ENCODE assay signal across 10 mouse cellular contexts in the genomic region with DNA sequence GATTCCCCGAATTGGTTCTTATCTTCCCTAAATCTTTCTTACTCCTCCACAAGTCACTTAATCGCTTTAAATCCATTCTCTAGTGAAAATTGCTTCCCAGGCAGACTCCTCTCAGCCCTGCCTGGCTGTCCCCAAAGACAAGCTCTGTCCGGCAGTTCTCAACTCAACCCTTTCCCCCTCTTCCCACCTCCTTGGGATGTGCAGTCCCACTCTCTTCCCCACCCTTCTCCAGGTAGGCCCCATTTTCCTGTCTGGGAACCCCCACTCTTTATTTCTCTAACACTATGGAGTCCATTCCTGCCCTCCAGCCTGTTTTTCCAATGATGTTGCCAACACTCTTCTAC. TPM values are rescaled to one million over a fixed set of nuclear protein-coding genes. Genes with fewer than 3 reads are reported as not detected.
DNase-seq lines count a peak whose midpoint lies in the region; ATAC-seq and TF ChIP-seq lines count a peak whose summit lies in the region.
"Had no signal": no experiment of that assay in that cellular context is flagged by ENCODE, and none has a peak within 500 bp of the region (broad histone marks: within the 10 kb centered on the region; RNA-seq: fewer than 3 reads in every experiment).

No protein-coding gene starts in this region.

- H3K9me3 ChIP-seq in lung, embryonic 14.5 days (ENCODE audit: low read depth, low read length): no peaks in the 10 kb centered on the region
- H3K9me3 ChIP-seq in embryonic facial prominence, embryonic 15.5 days (replicated peaks): no peaks in the 10 kb centered on the region
- no peaks in the 10 kb centered on the region for H3K9me3 ChIP-seq in limb, embryonic 11.5 days (ENCODE audit: control insufficient read depth, low read length)

- intact Hi-C loops in left cerebral cortex, postnatal 14 days (cut with DNase I): loop anchor here (5.0 to 10.0 kb wide), 2 partner anchors 170 to 428 kb away; no protein-coding TSS in a partner anchor

- H3K4me1 ChIP-seq in lung, embryonic 14.5 days (ENCODE audit: insufficient read depth): peaks cover 36% of the 10 kb centered on the region
- peaks cover 47% of the 10 kb centered on the region for H3K4me1 ChIP-seq in embryonic facial prominence, embryonic 15.5 days
- H3K4me1 ChIP-seq in limb, embryonic 11.5 days (ENCODE audit: control insufficient read depth, insufficient read depth, low read length): peaks cover 34% of the 10 kb centered on the region
- peaks cover 11% of the 10 kb centered on the region for H3K4me1 ChIP-seq in olfactory bulb, adult 2 months (ENCODE audit: control insufficient read depth, insufficient read depth, low read length)

- no peak for TF ChIP-seq POLR2A in olfactory bulb, adult 2 months (IDR thresholded peaks at IDR 0.05; ENCODE audit: insufficient read depth, low read depth, low read length)

- H3K4me2 ChIP-seq in lung, embryonic 14.5 days: peak overlapping the region; percentile 86
- peak overlapping the region; percentile 55 for H3K4me2 ChIP-seq in embryonic facial prominence, embryonic 15.5 days (replicated peaks)
- peak overlapping the region; percentile 93 for H3K4me2 ChIP-seq in limb, embryonic 11.5 days (ENCODE audit: low read depth, severe bottlenecking)

- ATAC-seq in lung, embryonic 14.5 days (ENCODE audit: insufficient read depth): no peak
- ATAC-seq in embryonic facial prominence, embryonic 15.5 days (ENCODE audit: insufficient number of reproducible peaks, low FRiP score, low TSS enrichment, low read depth): no peak
- ATAC-seq in limb, embryonic 11.5 days (ENCODE audit: insufficient number of reproducible peaks, low FRiP score, low TSS enrichment, low read depth): no peak

- peak overlapping the region; percentile 10; the same call in 1 of the 2 replicates for H3K27ac ChIP-seq in lung, embryonic 14.5 days (ENCODE audit: low read depth)
- H3K27ac ChIP-seq in embryonic facial prominence, embryonic 15.5 days (replicated peaks): peak overlapping the region; percentile 31
- no peak overlapping the region for H3K27ac ChIP-seq in limb, embryonic 11.5 days (replicated peaks; ENCODE audit: low read depth, low read length)
- H3K27ac ChIP-seq in olfactory bulb, adult 2 months (ENCODE audit: insufficient read depth, low read depth, low read length): peak overlapping the region; percentile 29; the same call in 1 of the 2 replicates

- peak overlapping the region; percentile 73 for H3K9ac ChIP-seq in lung, embryonic 14.5 days
- peak overlapping the region; percentile 71 for H3K9ac ChIP-seq in embryonic facial prominence, embryonic 15.5 days
- H3K9ac ChIP-seq in limb, embryonic 11.5 days (ENCODE audit: low read length): peak overlapping the region; percentile 69

- no peak for DNase-seq in lung, embryonic 14.5 days
- no peak for DNase-seq in lung, postnatal 10 days
- DNase-seq in limb, embryonic 11.5 days (ENCODE audit: low spot score): no peak
- DNase-seq in left cerebral cortex, postnatal 14 days (ENCODE audit: low spot score in 2 of 2): no peak
- no peak for DNase-seq in natural killer cell, adult 2 months (ENCODE audit: low spot score in 2 of 2)
- DNase-seq in adrenal gland, postnatal 36 days: no peak
- DNase-seq: kidney, adult 9 months; thymus, postnatal 36 days had no signal

- no peaks in the 10 kb centered on the region for H3K27me3 ChIP-seq in lung, embryonic 14.5 days (ENCODE audit: insufficient read depth, low read length)
- no peaks in the 10 kb centered on the region for H3K27me3 ChIP-seq in embryonic facial prominence, embryonic 15.5 days
- no peaks in the 10 kb centered on the region for H3K27me3 ChIP-seq in limb, embryonic 11.5 days (ENCODE audit: control insufficient read depth, insufficient read depth, low read length)

- WGBS in lung, embryonic 14.5 days: 2% methylated on average over 3 of the region's 3 CpGs
- 1% methylated on average over 3 of the region's 3 CpGs for WGBS in embryonic facial prominence, embryonic 15.5 days
- 2% methylated on average over 3 of the region's 3 CpGs for WGBS in limb, embryonic 11.5 days
- WGBS in olfactory bulb, adult 2 months: 1% methylated on average over 3 of the region's 3 CpGs

- H3K36me3 ChIP-seq in lung, embryonic 14.5 days (ENCODE audit: insufficient read depth): peaks cover 8% of the 10 kb centered on the region; the same call in 1 of the 2 replicates
- H3K36me3 ChIP-seq in embryonic facial prominence, embryonic 15.5 days: no peaks in the 10 kb centered on the region
- no peaks in the 10 kb centered on the region for H3K36me3 ChIP-seq in limb, embryonic 11.5 days (ENCODE audit: control insufficient read depth, insufficient read depth, low read length)

- no peak for TF ChIP-seq CTCF in lung, embryonic 14.5 days (IDR thresholded peaks at IDR 0.05; ENCODE audit: low read depth)
- TF ChIP-seq CTCF in olfactory bulb, adult 2 months (IDR thresholded peaks at IDR 0.05; ENCODE audit: insufficient read depth, low read depth, low read length): no peak

- peak overlapping the region; percentile 64 for H3K4me3 ChIP-seq in lung, embryonic 14.5 days (ENCODE audit: low read depth, low read length)
- peak overlapping the region; percentile 70 for H3K4me3 ChIP-seq in embryonic facial prominence, embryonic 15.5 days (replicated peaks)
- H3K4me3 ChIP-seq in limb, embryonic 11.5 days (ENCODE audit: low read depth, low read length): peak overlapping the region; percentile 78
- H3K4me3 ChIP-seq in olfactory bulb, adult 2 months (ENCODE audit: insufficient read depth, low read depth, low read length): peak overlapping the region; percentile 77

RNA-seq across cellular contexts. Expression of gene Oaz2, which starts 9.3 kb away (rescaled TPM):
- 263 and 267 TPM in 2 replicates for polyA plus RNA-seq in lung, embryonic 14.5 days (2014; fragmentation: Nextera tagmentation; extraction: Ambion mirVana)
- 304 and 311 TPM in 2 replicates for polyA plus RNA-seq in embryonic facial prominence, embryonic 15.5 days (2015; fragmentation: Nextera tagmentation; extraction: Ambion mirVana)
- polyA plus RNA-seq in limb, embryonic 11.5 days (2014; fragmentation: Nextera tagmentation; extraction: Ambion mirVana): 254 and 261 TPM in 2 replicates
- polyA plus RNA-seq in olfactory bulb, adult 2 months (2012; ENCODE audit: insufficient read depth, insufficient read length, low replicate concordance, missing spikeins): not detected in 2 replicates
- total RNA-seq in left cerebral cortex, postnatal 14 days (2021): 100 to 1,000 TPM; 240 to 243 TPM
- 100 to 1,000 TPM; 128 to 130 TPM for total RNA-seq in adrenal gland, postnatal 36 days (2021)

RNA-seq across cellular contexts. Expression of gene Rbpms2, which starts 47.6 kb away (rescaled TPM):
- polyA plus RNA-seq in lung, embryonic 14.5 days (2014; fragmentation: Nextera tagmentation; extraction: Ambion mirVana): 20.3 and 25.3 TPM in 2 replicates
- polyA plus RNA-seq in embryonic facial prominence, embryonic 15.5 days (2015; fragmentation: Nextera tagmentation; extraction: Ambion mirVana): 7.9 and 8.9 TPM in 2 replicates
- polyA plus RNA-seq in limb, embryonic 11.5 days (2014; fragmentation: Nextera tagmentation; extraction: Ambion mirVana): 29.7 and 31.5 TPM in 2 replicates
- polyA plus RNA-seq in olfactory bulb, adult 2 months (2012; ENCODE audit: insufficient read depth, insufficient read length, low replicate concordance, missing spikeins): not detected in 2 replicates
- total RNA-seq in left cerebral cortex, postnatal 14 days (2021): 1 to 10 TPM; 1.8 to 2.3 TPM
- 10 to 100 TPM; 51.1 to 67.3 TPM for total RNA-seq in adrenal gland, postnatal 36 days (2021)
